Mouse (Mus musculus) lung, embryonic 15.5 days (tissue): Measurements from ENCODE around the gene Thrb. TPM values are rescaled to one million over a fixed set of nuclear protein-coding genes. Genes with fewer than 3 reads are reported as not detected.

Experiments used
- ATAC-seq: fragments of 200-750 bp; cut with Nextera tagmentation; 2 replicates; pipeline ENCODE4 v1.8.0; 2017; ENCODE audit warnings: moderate number of reproducible peaks, borderline replicate concordance; ENCODE audit not compliant: low FRiP score, low TSS enrichment; ENCODE audit errors: extremely low read depth
- H3K27ac ChIP-seq: fragments of 300-500 bp; sonication (generic); 2 replicates; pipeline ENCODE4 v1.5.1; 2015; ENCODE audit warnings: moderate library complexity, mild to moderate bottlenecking, inconsistent platforms
- H3K27me3 ChIP-seq: fragments of 300-500 bp; sonication (generic); 2 replicates; pipeline ENCODE4 v1.6.1; 2015; ENCODE audit warnings: inconsistent platforms
- H3K36me3 ChIP-seq: fragments of 300-500 bp; sonication (generic); 2 replicates; pipeline ENCODE4 v1.6.1; 2015; ENCODE audit warnings: inconsistent platforms
- H3K4me1 ChIP-seq: fragments of 300-500 bp; sonication (generic); 2 replicates; pipeline ENCODE4 v1.6.1; 2015; ENCODE audit warnings: inconsistent platforms
- H3K4me2 ChIP-seq: fragments of 300-500 bp; sonication (generic); 2 replicates; pipeline ENCODE4 v1.6.1; 2015; ENCODE audit warnings: inconsistent platforms, mild to moderate bottlenecking, moderate library complexity
- H3K4me3 ChIP-seq: fragments of 300-500 bp; sonication (generic); 2 replicates; pipeline ENCODE4 v1.5.1; 2015; ENCODE audit warnings: mild to moderate bottlenecking, inconsistent platforms
- H3K9ac ChIP-seq: fragments of 300-500 bp; sonication (generic); 2 replicates; pipeline ENCODE4 v1.6.1; 2015; ENCODE audit warnings: inconsistent platforms
- H3K9me3 ChIP-seq: fragments of 300-500 bp; sonication (generic); 2 replicates; pipeline ENCODE4 v1.6.1; 2016; ENCODE audit warnings: inconsistent platforms
- WGBS: fragments of 180-500 bp; shearing (Covaris S2); methylation state at CpG from one replicate; pipeline ENCODE4 v1.1.7; 2015; 5-methylcytosine and 5-hydroxymethylcytosine counted together
- polyA plus RNA-seq: library from polyadenylated mRNA; unstranded; fragments of >200 nt; fragmentation: Nextera tagmentation; extraction: Ambion mirVana; gene quantifications from 2 replicates; pipeline ENCODE4 v1.2.1, GENCODE M21; 2015

Gene Thrb
- polyA plus RNA-seq, 1 experiment from 2014 or later: 1.9 TPM

DNA sequence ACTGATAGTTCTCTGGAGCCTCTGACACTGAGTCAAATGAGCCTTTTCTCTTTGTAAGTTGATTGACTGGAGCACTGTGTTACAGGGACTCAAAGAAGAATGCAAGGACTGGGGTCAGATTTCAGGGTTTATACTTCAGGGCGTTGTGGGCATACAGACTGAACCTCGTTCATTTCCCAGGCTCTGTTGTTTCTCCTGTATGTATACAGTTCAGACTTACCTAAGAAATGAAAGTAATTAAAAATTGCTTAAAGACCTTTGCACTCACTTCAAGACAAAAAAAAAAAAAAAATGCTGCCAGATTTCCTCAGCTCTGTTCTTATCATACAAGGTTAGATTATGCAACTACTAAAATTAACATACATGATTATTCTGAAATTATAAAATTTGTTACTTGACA is 126.2 kb downstream of the Thrb start:
- H3K27me3 ChIP-seq: no peaks in the 10 kb centered on the region
- no peak overlapping the region for H3K4me3 ChIP-seq
- H3K27ac ChIP-seq: no peak overlapping the region
- H3K4me1 ChIP-seq: no peaks in the 10 kb centered on the region
- ATAC-seq: no peak
- H3K36me3 ChIP-seq: no peaks in the 10 kb centered on the region
- 9% methylated on average over 2 of the region's 2 CpGs for WGBS
- H3K9me3 ChIP-seq: no peaks in the 10 kb centered on the region
- H3K4me2 ChIP-seq: no peak overlapping the region
- no peak overlapping the region for H3K9ac ChIP-seq

DNA sequence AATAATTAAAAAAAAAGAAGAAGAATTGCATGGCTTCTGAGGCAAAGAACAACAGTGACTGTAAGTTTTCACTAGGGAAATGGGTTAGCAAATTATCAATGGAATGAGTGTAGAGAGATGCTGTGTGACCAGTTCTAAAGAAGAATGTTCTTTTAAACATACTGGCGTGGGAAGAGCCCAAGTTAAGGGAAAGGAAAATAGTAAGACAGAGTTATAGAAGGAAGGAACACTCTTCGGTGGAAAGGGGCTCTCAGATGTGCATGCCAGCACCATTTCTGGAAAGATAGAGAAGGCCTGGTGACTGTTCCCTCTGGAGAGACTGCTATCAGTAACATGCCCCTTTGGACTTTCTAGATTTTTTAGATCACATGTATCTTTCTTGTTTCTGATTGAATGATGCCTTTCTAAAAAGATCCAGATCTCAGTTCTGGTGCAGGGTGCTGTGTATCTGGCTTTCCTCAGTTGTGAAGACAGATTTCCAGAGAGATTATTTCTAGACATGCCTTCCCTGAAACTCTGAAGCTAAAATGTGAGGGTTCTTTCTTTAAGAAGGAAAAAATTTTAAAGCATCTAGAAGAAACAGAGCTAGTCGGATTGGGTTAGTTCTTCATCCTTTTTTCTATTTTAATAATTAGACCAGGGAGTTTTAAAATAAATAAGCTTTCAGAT is 144.0 kb downstream of the Thrb start:
- Histone ChIP-seq H3K9ac (no peak overlapping the region), H3K4me1 (no peaks in the 10 kb centered on the region), H3K4me2 (no peak overlapping the region), H3K27me3 (no peaks in the 10 kb centered on the region), H3K27ac (no peak overlapping the region), H3K4me3 (no peak overlapping the region), H3K9me3 (no peaks in the 10 kb centered on the region), H3K36me3 (no peaks in the 10 kb centered on the region)
- ATAC-seq: no peak
- WGBS: 63% methylated on average over 3 of the region's 3 CpGs

DNA sequence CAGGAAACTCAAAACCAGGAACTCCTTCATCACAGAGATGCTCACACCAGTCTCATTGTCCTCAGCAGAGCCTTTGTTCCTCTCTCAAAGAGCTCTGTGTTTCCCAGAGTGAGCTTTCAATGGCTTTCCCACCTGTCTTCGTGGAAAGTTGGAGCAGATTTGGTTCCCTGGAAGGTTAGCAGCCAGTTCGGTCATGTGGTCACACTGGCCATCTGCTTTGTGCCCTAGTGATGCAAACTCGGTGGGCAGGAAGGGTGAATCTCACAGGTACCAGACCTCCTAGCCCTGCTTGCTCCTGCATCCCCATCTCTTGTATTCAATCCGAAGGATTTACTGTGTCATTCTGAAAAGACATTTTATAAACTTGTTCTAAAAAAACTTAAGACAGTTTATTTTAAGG is 151.0 kb downstream of the Thrb start:
- Histone ChIP-seq H3K27ac (no peak overlapping the region), H3K9me3 (no peaks in the 10 kb centered on the region), H3K36me3 (no peaks in the 10 kb centered on the region), H3K4me2 (no peak overlapping the region), H3K4me3 (no peak overlapping the region), H3K27me3 (no peaks in the 10 kb centered on the region), H3K4me1 (no peaks in the 10 kb centered on the region), H3K9ac (no peak overlapping the region)
- WGBS: 72% methylated on average over 4 of the region's 4 CpGs
- no peak for ATAC-seq

DNA sequence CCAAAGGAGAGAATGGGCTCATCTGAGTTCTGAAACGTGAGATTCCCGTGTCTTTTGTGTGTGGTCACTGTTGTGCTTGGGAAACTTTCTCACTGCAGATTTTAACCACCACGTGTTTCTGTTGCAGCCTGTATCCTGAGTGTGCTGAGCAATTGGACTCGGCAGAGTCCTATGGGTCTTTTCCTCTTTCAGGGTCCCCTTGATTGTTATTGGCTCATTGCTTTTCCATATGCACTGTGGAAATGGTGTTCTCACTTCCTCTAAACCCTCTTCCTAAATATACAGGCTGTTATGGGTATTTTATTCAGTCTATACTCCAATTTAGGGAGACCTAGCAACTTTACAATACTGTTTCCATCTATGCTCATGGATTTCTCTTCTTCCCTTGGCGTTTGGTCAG is 152.4 kb downstream of the Thrb start:
- WGBS: 75% methylated on average over 5 of the region's 5 CpGs
- no peak for ATAC-seq

DNA sequence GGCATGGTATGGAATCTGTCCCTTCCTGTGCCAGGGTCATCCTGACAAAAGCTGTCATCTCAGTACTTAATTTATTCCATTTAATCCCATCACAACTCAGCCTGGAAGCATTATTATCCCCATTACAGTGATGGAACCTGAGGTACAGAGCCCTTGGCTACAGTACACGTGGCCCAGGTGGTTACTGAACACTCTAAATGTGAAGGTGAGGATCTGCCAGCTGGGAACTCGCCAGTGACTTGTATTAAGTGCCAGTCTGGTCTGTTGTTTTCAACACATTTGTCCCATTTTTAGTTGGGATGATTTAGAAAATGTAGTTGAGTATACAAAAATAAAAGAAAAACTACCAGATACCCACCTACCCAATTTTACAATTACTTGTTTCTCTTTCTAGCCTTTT is 155.0 kb downstream of the Thrb start:
- Histone ChIP-seq H3K4me1 (no peaks in the 10 kb centered on the region), H3K36me3 (no peaks in the 10 kb centered on the region), H3K27ac (no peak overlapping the region), H3K9ac (no peak overlapping the region), H3K27me3 (no peaks in the 10 kb centered on the region), H3K9me3 (no peaks in the 10 kb centered on the region), H3K4me3 (no peak overlapping the region), H3K4me2 (no peak overlapping the region)
- 54% methylated on average over 2 of the region's 2 CpGs for WGBS
- no peak for ATAC-seq

More for the DNA sequence above, 152.4 kb downstream of the Thrb start:
- Histone ChIP-seq H3K36me3 (no peaks in the 10 kb centered on the region), H3K4me1 (no peaks in the 10 kb centered on the region), H3K4me3 (no peak overlapping the region), H3K27ac (no peak overlapping the region), H3K9me3 (no peaks in the 10 kb centered on the region), H3K9ac (no peak overlapping the region), H3K4me2 (no peak overlapping the region), H3K27me3 (no peaks in the 10 kb centered on the region)

- WGBS: 89% methylated on average over 2 of the region's 2 CpGs
- H3K27me3 ChIP-seq: no peaks in the 10 kb centered on the region
- H3K9ac ChIP-seq: no peak overlapping the region
- no peaks in the 10 kb centered on the region for H3K4me1 ChIP-seq
- no peak for ATAC-seq
- H3K27ac ChIP-seq: no peak overlapping the region
- no peaks in the 10 kb centered on the region for H3K9me3 ChIP-seq
- no peaks in the 10 kb centered on the region for H3K36me3 ChIP-seq
- H3K4me2 ChIP-seq: no peak overlapping the region
- no peak overlapping the region for H3K4me3 ChIP-seq
Measured at GRCm38 (mm10) chr14:17818086-17818485, 158.0 kb downstream of the Thrb start.

- no peak for ATAC-seq
- WGBS: 48% methylated on average over 7 of the region's 7 CpGs
Measured at GRCm38 (mm10) chr14:17822754-17823153, 162.7 kb downstream of the Thrb start.

DNA sequence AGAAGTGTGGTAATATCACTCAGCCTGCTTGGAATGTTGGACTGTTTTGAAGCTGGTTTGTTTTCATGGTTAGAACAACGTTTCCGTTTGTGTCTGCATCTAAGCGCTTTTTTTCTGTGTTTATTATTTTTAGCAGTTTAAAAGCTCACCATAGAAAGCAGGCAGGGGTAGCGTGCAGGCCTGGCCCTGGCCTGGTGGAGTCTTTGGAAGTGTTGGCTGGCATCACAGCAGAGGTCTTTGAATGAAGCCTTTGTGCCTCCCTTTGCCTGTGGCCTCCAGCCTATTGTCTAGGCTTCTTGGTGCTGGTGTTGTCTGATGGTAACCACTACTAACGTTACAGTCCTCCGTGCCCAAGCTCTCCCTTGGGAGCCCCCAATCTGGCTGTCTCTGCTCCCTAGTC is 167.3 kb downstream of the Thrb start:
- H3K9me3 ChIP-seq: no peaks in the 10 kb centered on the region
- H3K9ac ChIP-seq: no peak overlapping the region
- no peak for ATAC-seq
- no peak overlapping the region for H3K27ac ChIP-seq
- no peaks in the 10 kb centered on the region for H3K27me3 ChIP-seq
- no peaks in the 10 kb centered on the region for H3K36me3 ChIP-seq
- 55% methylated on average over 6 of the region's 6 CpGs for WGBS
- no peak overlapping the region for H3K4me3 ChIP-seq
- H3K4me1 ChIP-seq: no peaks in the 10 kb centered on the region
- H3K4me2 ChIP-seq: no peak overlapping the region

More at GRCm38 (mm10) chr14:17822754-17823153, 162.7 kb downstream of the Thrb start:
- no peak overlapping the region for H3K9ac ChIP-seq
- H3K9me3 ChIP-seq: no peaks in the 10 kb centered on the region
- H3K4me1 ChIP-seq: no peaks in the 10 kb centered on the region
- H3K27me3 ChIP-seq: no peaks in the 10 kb centered on the region
- no peak overlapping the region for H3K27ac ChIP-seq
- no peak overlapping the region for H3K4me2 ChIP-seq
- H3K4me3 ChIP-seq: no peak overlapping the region
- no peaks in the 10 kb centered on the region for H3K36me3 ChIP-seq

GRCm38 (mm10) chr14:17835738-17836137 is 175.7 kb downstream of the Thrb start:
- Histone ChIP-seq H3K9ac (no peak overlapping the region), H3K27me3 (no peaks in the 10 kb centered on the region), H3K36me3 (no peaks in the 10 kb centered on the region), H3K4me2 (no peak overlapping the region), H3K4me1 (no peaks in the 10 kb centered on the region), H3K4me3 (no peak overlapping the region), H3K27ac (no peak overlapping the region), H3K9me3 (no peaks in the 10 kb centered on the region)
- WGBS: 80% methylated on average over 1 of the region's 1 CpGs
- ATAC-seq: no peak

DNA sequence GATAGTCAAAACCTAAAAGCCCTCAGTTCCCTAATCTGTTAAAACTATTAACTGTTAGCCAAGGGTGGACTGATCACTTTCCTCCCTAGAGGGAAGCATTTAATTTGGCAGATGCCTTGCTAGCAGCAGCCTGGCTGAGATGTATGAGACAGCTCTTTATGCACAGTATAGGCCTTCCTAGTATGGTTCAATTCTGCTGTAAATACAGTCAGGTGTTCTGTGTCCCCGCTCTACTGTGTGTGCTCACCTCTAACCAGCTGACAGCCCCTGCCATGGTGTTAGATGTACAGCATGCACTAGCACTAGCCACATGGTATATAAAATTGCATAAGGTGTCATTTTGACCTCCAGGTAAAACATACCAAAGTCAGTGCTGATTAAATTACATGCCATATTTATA is 176.7 kb downstream of the Thrb start:
- Histone ChIP-seq H3K27me3 (no peaks in the 10 kb centered on the region), H3K9ac (no peak overlapping the region), H3K27ac (no peak overlapping the region), H3K36me3 (no peaks in the 10 kb centered on the region), H3K9me3 (no peaks in the 10 kb centered on the region), H3K4me3 (no peak overlapping the region), H3K4me1 (no peaks in the 10 kb centered on the region), H3K4me2 (no peak overlapping the region)
- no peak for ATAC-seq
- 90% methylated on average over 1 of the region's 1 CpGs for WGBS

- Histone ChIP-seq H3K4me3 (no peak overlapping the region), H3K36me3 (no peaks in the 10 kb centered on the region), H3K27ac (no peak overlapping the region), H3K9me3 (no peaks in the 10 kb centered on the region), H3K4me1 (no peaks in the 10 kb centered on the region), H3K27me3 (no peaks in the 10 kb centered on the region), H3K9ac (no peak overlapping the region), H3K4me2 (no peak overlapping the region)
- 55% methylated on average over 5 of the region's 5 CpGs for WGBS
- ATAC-seq: no peak
Measured at GRCm38 (mm10) chr14:17845003-17845697, 185.1 kb downstream of the Thrb start.

- H3K9ac ChIP-seq: no peak overlapping the region
- no peaks in the 10 kb centered on the region for H3K4me1 ChIP-seq
- no peaks in the 10 kb centered on the region for H3K36me3 ChIP-seq
- H3K4me3 ChIP-seq: no peak overlapping the region
- no peaks in the 10 kb centered on the region for H3K9me3 ChIP-seq
- no peak for ATAC-seq
- H3K27me3 ChIP-seq: no peaks in the 10 kb centered on the region
- no peak overlapping the region for H3K27ac ChIP-seq
- 40% methylated on average over 6 of the region's 6 CpGs for WGBS
- no peak overlapping the region for H3K4me2 ChIP-seq
Measured at GRCm38 (mm10) chr14:17845871-17846270, 185.8 kb downstream of the Thrb start.
